Mouse (Mus musculus) mesoderm, embryonic 11.5 days (tissue): ENCODE measurements at regions not wholly inside any gene's neighbourhood (a gene's known extent, or its start where the extent isn't known, plus 50 kb on each side); places are given as distances from the start of the nearest gene placed in this dataset.

Experiments
- DNase-seq: peaks from one replicate; pipeline ENCODE4 v3.0.0-alpha.2; 2012; ENCODE audit warnings: low read depth, low spot score

DNA sequence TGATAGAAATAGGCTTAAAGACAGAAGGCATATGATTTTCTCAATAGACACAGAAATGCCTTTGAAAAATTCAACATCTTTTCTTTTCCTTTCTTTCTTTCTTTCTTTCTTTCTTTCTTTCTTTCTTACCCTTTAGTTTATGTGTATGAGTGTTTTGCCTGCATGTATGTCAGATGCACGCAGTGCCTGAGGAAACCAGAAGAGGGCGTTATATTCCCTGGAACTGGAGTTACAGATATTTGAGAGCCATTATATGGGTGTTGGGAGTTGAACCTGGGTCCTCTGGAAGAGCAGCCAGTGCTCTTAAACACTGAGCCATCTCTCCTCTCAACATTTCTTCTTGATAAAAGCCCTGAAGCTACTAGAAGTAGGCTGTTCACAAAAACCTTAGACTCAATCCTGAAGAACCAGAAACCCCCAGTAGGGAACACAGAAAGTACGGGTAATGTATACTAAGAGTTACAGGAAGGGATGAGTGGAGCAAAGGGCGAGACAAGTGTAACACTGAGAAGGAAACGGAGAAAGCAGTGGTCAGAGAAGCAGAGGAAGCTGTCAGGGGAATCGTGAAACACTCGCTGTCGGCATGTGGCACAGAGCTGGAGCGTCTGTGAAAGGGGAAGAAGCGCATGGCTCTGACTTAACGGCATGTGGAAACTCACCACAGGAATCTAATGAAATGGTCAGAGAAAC, 2253.4 kb downstream of the 4930444P10Rik start:
- no peak for DNase-seq

GRCm38 (mm10) chr1:13834860-13835840, 2258.0 kb downstream of the 4930444P10Rik start:
- DNase-seq: peak; percentile 56

- DNase-seq: peak; percentile 65
These were observed 2285.3 kb downstream of the 4930444P10Rik start for GRCm38 (mm10) chr1:13807786-13808185.

- DNase-seq: no peak
These were observed 2292.7 kb downstream of the 4930444P10Rik start for GRCm38 (mm10) chr1:13800460-13800859.

DNA sequence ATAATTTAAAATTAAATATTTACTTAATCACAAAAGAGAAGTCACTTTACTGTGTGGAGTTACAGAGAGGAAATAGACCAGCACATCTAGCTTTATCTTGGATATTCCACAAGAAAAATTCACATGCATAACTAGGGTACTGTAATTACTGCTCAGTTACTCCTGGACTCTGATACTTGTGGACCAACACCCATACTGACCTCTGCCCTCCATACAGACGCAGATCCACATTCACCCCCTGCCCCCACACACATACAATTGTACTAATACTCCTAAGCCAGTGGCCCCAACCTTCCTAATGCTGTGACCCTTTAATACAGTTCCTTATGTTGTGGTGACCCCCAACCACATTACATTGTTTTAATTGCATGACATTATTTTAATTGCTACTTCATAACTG, 2294.3 kb downstream of the 4930444P10Rik start:
- no peak for DNase-seq

GRCm38 (mm10) chr1:13795196-13795595, 2297.9 kb downstream of the 4930444P10Rik start:
- DNase-seq: no peak

GRCm38 (mm10) chr1:13789318-13790085, 2303.6 kb downstream of the 4930444P10Rik start:
- DNase-seq: peak; percentile 87

- no peak for DNase-seq
These were observed 2306.1 kb downstream of the 4930444P10Rik start for GRCm38 (mm10) chr1:13787016-13787415.

GRCm38 (mm10) chr1:13784396-13784795, 2308.7 kb downstream of the 4930444P10Rik start:
- DNase-seq: peak; percentile 80

GRCm38 (mm10) chr1:13782633-13783032, 2310.5 kb downstream of the 4930444P10Rik start:
- no peak for DNase-seq

DNA sequence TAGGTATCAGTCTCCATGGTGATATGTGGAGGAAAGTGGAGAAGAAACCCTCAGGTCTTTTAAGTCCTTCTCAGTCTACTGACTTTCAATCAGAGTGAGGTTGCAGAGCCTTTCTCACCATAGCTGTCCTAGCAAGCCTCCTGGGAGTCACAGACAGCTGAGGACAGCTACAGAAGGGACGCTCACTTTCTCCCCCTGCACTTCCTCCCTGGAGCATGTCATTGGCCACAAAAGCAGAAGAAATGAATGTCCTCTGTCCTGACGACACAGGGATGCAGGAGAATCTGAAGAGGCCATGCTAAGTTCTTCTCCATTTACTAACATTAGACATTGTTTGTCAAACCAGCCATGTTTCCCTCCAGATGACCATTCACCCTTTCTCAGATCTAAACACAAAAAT, 2321.0 kb downstream of the 4930444P10Rik start:
- no peak for DNase-seq

GRCm38 (mm10) chr1:13771014-13771463, 2322.1 kb downstream of the 4930444P10Rik start:
- peak; percentile 54 for DNase-seq

- no peak for DNase-seq
These were observed 2338.6 kb downstream of the A830018L16Rik start for GRCm38 (mm10) chr1:13752479-13752878.

DNA sequence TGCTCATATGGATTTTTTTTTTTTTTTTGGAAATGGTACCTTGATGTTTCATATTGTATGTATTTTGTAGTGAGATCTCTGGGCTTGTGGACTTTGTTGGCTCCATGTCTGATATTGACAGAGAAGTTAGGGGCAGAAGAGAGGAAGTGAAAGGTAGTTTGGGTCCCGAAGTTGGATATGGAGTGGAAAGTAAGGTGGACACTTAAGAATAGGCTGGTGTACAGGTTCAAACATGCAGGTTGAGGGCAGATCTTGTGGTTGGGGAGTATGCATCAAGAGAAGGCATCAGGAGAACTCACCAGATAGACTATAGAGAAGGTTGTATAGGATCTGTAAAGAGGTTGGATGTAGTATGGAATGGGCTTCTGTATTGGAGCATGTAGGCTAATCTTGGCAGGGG, 2337.5 kb downstream of the A830018L16Rik start:
- no peak for DNase-seq
